Mouse (Mus musculus): ENCODE results near the gene Ppp3ca.

Gene Ppp3ca

GRCm38 (mm10) chr3:136676991-136677390, 7.1 kb downstream of the Ppp3ca start:
- Histone ChIP-seq H3K36me3 (ENCODE audit: insufficient read depth, low read length) (no peaks in the 10 kb centered on the region), H3K4me1 (replicated peaks; ENCODE audit: low read depth, low read length) (0 out of 2 replicates have a peak, but pooled peaks cover 4% of the 10 kb centered on the region), H3K27me3 (ENCODE audit: insufficient read depth, low read length) (peaks cover 2% of the 10 kb centered on the region; the same call in 1 of the 2 replicates), H3K4me3 (replicated peaks; ENCODE audit: low read length) (no peak overlapping the region), H3K9me3 (ENCODE audit: low read length) (no peaks in the 10 kb centered on the region)
- TF ChIP-seq POU5F1 (IDR thresholded peaks at IDR 0.05; ENCODE audit: borderline replicate concordance, low read length) (no peak), NANOG (IDR thresholded peaks at IDR 0.05; ENCODE audit: borderline replicate concordance, low read length) (no peak), CTCF (conservative IDR thresholded peaks at IDR 0.05; ENCODE audit: low read length) (no peak)

GRCm38 (mm10) chr3:136678386-136678785, 8.5 kb downstream of the Ppp3ca start:
- Histone ChIP-seq H3K36me3 (ENCODE audit: insufficient read depth, low read length) (no peaks in the 10 kb centered on the region), H3K4me1 (replicated peaks; ENCODE audit: low read depth, low read length) (no peaks in the 10 kb centered on the region), H3K4me3 (replicated peaks; ENCODE audit: low read length) (no peak overlapping the region), H3K9me3 (ENCODE audit: low read length) (no peaks in the 10 kb centered on the region), H3K27me3 (ENCODE audit: insufficient read depth, low read length) (no peaks in the 10 kb centered on the region)
- TF ChIP-seq CTCF (conservative IDR thresholded peaks at IDR 0.05; ENCODE audit: low read length) (no peak), NANOG (IDR thresholded peaks at IDR 0.05; ENCODE audit: borderline replicate concordance, low read length) (no peak), POU5F1 (IDR thresholded peaks at IDR 0.05; ENCODE audit: borderline replicate concordance, low read length) (no peak)

GRCm38 (mm10) chr3:136679903-136680491, 10.1 kb downstream of the Ppp3ca start:
- Histone ChIP-seq H3K36me3 (ENCODE audit: insufficient read depth, low read length) (no peaks in the 10 kb centered on the region), H3K9me3 (ENCODE audit: low read length) (no peaks in the 10 kb centered on the region), H3K4me3 (replicated peaks; ENCODE audit: low read length) (no peak overlapping the region), H3K27me3 (ENCODE audit: insufficient read depth, low read length) (no peaks in the 10 kb centered on the region), H3K4me1 (replicated peaks; ENCODE audit: low read depth, low read length) (peaks cover 4% of the 10 kb centered on the region; the same call in 1 of the 2 replicates)
- TF ChIP-seq NANOG (IDR thresholded peaks at IDR 0.05; ENCODE audit: borderline replicate concordance, low read length) (no peak), POU5F1 (IDR thresholded peaks at IDR 0.05; ENCODE audit: borderline replicate concordance, low read length) (no peak), CTCF (conservative IDR thresholded peaks at IDR 0.05; ENCODE audit: low read length) (no peak)

- Histone ChIP-seq H3K4me1 (replicated peaks; ENCODE audit: low read depth, low read length) (peaks cover 4% of the 10 kb centered on the region; the same call in 1 of the 2 replicates), H3K9me3 (ENCODE audit: low read length) (no peaks in the 10 kb centered on the region), H3K4me3 (replicated peaks; ENCODE audit: low read length) (no peak overlapping the region), H3K27me3 (ENCODE audit: insufficient read depth, low read length) (no peaks in the 10 kb centered on the region), H3K36me3 (ENCODE audit: insufficient read depth, low read length) (no peaks in the 10 kb centered on the region)
- TF ChIP-seq POU5F1 (IDR thresholded peaks at IDR 0.05; ENCODE audit: borderline replicate concordance, low read length) (no peak), NANOG (IDR thresholded peaks at IDR 0.05; ENCODE audit: borderline replicate concordance, low read length) (no peak), CTCF (conservative IDR thresholded peaks at IDR 0.05; ENCODE audit: low read length) (no peak)
These were observed 12.3 kb downstream of the Ppp3ca start for GRCm38 (mm10) chr3:136682242-136682641.

GRCm38 (mm10) chr3:136684191-136684958, 14.5 kb downstream of the Ppp3ca start:
- TF ChIP-seq CTCF (conservative IDR thresholded peaks at IDR 0.05; ENCODE audit: low read length) (no peak), NANOG (IDR thresholded peaks at IDR 0.05; ENCODE audit: borderline replicate concordance, low read length) (no peak), POU5F1 (IDR thresholded peaks at IDR 0.05; ENCODE audit: borderline replicate concordance, low read length) (no peak)
- H3K9me3 ChIP-seq (ENCODE audit: low read length): no peaks in the 10 kb centered on the region
- no peaks in the 10 kb centered on the region for H3K36me3 ChIP-seq (ENCODE audit: insufficient read depth, low read length)
- peaks cover 4% of the 10 kb centered on the region for H3K4me1 ChIP-seq (replicated peaks; ENCODE audit: low read depth, low read length)
- no peak overlapping the region for H3K4me3 ChIP-seq (replicated peaks; ENCODE audit: low read length)
- H3K27me3 ChIP-seq (ENCODE audit: insufficient read depth, low read length): no peaks in the 10 kb centered on the region

- TF ChIP-seq POU5F1 (IDR thresholded peaks at IDR 0.05; ENCODE audit: borderline replicate concordance, low read length) (no peak), CTCF (conservative IDR thresholded peaks at IDR 0.05; ENCODE audit: low read length) (no peak), NANOG (IDR thresholded peaks at IDR 0.05; ENCODE audit: borderline replicate concordance, low read length) (no peak)
- H3K4me1 ChIP-seq (replicated peaks; ENCODE audit: low read depth, low read length): peaks cover 4% of the 10 kb centered on the region
These were observed 16.5 kb downstream of the Ppp3ca start for GRCm38 (mm10) chr3:136686429-136686828.

GRCm38 (mm10) chr3:136688101-136688586, 18.2 kb downstream of the Ppp3ca start:
- Histone ChIP-seq H3K4me1 (replicated peaks; ENCODE audit: low read depth, low read length) (peaks cover 4% of the 10 kb centered on the region), H3K4me3 (replicated peaks; ENCODE audit: low read length) (no peak overlapping the region), H3K9me3 (ENCODE audit: low read length) (no peaks in the 10 kb centered on the region), H3K36me3 (ENCODE audit: insufficient read depth, low read length) (no peaks in the 10 kb centered on the region), H3K27me3 (ENCODE audit: insufficient read depth, low read length) (no peaks in the 10 kb centered on the region)
- TF ChIP-seq NANOG (IDR thresholded peaks at IDR 0.05; ENCODE audit: borderline replicate concordance, low read length): no peak
- no peak for TF ChIP-seq CTCF (conservative IDR thresholded peaks at IDR 0.05; ENCODE audit: low read length)
- TF ChIP-seq POU5F1 (IDR thresholded peaks at IDR 0.05; ENCODE audit: borderline replicate concordance, low read length): no peak

More at GRCm38 (mm10) chr3:136686429-136686828, 16.5 kb downstream of the Ppp3ca start:
- no peaks in the 10 kb centered on the region for H3K9me3 ChIP-seq (ENCODE audit: low read length)
- no peak overlapping the region for H3K4me3 ChIP-seq (replicated peaks; ENCODE audit: low read length)
- no peaks in the 10 kb centered on the region for H3K27me3 ChIP-seq (ENCODE audit: insufficient read depth, low read length)
- no peaks in the 10 kb centered on the region for H3K36me3 ChIP-seq (ENCODE audit: insufficient read depth, low read length)

- H3K4me3 ChIP-seq (replicated peaks; ENCODE audit: low read length): no peak overlapping the region
These were observed 20.0 kb downstream of the Ppp3ca start for GRCm38 (mm10) chr3:136689793-136690543.

More at GRCm38 (mm10) chr3:136689793-136690543, 20.0 kb downstream of the Ppp3ca start:
- Histone ChIP-seq H3K27me3 (ENCODE audit: insufficient read depth, low read length) (no peaks in the 10 kb centered on the region), H3K9me3 (ENCODE audit: low read length) (no peaks in the 10 kb centered on the region), H3K36me3 (ENCODE audit: insufficient read depth, low read length) (no peaks in the 10 kb centered on the region), H3K4me1 (replicated peaks; ENCODE audit: low read depth, low read length) (no peaks in the 10 kb centered on the region; the same call in 1 of the 2 replicates)
- TF ChIP-seq CTCF (conservative IDR thresholded peaks at IDR 0.05; ENCODE audit: low read length) (no peak), POU5F1 (IDR thresholded peaks at IDR 0.05; ENCODE audit: borderline replicate concordance, low read length) (no peak), NANOG (IDR thresholded peaks at IDR 0.05; ENCODE audit: borderline replicate concordance, low read length) (no peak)
